Mouse (Mus musculus): Measurements from ENCODE around the gene Rin3. TPM values are rescaled to one million over a fixed set of nuclear protein-coding genes. Genes with fewer than 3 reads are reported as not detected.

The Rin3 gene
- polyA plus RNA-seq, 1 experiment from 2014 or later: 3.5 TPM

DNA sequence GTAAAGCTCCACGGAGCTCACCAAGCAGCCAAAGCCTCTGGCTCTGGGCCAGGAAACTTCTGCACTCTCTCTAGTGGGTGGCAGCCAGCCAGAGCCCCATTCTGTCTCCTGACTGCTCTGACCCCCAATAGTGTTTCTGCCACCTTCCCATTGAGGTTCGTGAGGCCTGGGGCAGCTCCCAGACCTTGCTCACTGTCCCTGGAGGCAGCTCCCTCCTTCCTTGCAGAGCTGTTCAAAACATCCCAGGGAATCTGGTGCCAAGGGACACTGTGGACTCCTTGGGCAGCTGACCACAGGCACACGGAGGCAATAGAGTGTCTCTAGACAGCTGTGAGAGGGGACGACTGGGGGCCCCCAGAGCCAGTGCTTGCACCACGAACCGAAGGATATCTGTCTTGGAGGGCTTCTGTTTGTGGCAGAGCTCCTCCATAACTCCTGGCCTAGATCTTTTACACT is 25.2 kb downstream of the Rin3 start:
- no peak overlapping the region for H3K9ac ChIP-seq (replicated peaks; ENCODE audit: low read length)
- WGBS: 83% methylated on average over 6 of the region's 6 CpGs

GRCm38 (mm10) chr12:102308457-102309011 is 25.7 kb downstream of the Rin3 start:
- Histone ChIP-seq H3K27me3 (ENCODE audit: control insufficient read depth, insufficient read depth, low read length) (no peaks in the 10 kb centered on the region), H3K4me1 (ENCODE audit: control insufficient read depth, insufficient read depth, low read length) (no peaks in the 10 kb centered on the region), H3K36me3 (replicated peaks; ENCODE audit: control insufficient read depth, insufficient read depth, low read depth, low read length) (no peaks in the 10 kb centered on the region), H3K9ac (replicated peaks; ENCODE audit: low read length) (no peak overlapping the region), H3K4me2 (ENCODE audit: low read depth, low read length) (no peak overlapping the region), H3K4me3 (ENCODE audit: low read depth, low read length) (no peak overlapping the region), H3K27ac (replicated peaks; ENCODE audit: low read depth, low read length) (no peak overlapping the region), H3K9me3 (replicated peaks; ENCODE audit: control insufficient read depth, low read length) (no peaks in the 10 kb centered on the region)
- no peak for ATAC-seq (replicated peaks; ENCODE audit: insufficient number of reproducible peaks, low FRiP score, low TSS enrichment, low read depth)
- DNase-seq (ENCODE audit: low spot score): no peak
- WGBS: 82% methylated on average over 16 of the region's 16 CpGs

More for the DNA sequence above, 25.2 kb downstream of the Rin3 start:
- DNase-seq (ENCODE audit: low spot score) (no peak), ATAC-seq (replicated peaks; ENCODE audit: insufficient number of reproducible peaks, low FRiP score, low TSS enrichment, low read depth) (no peak)
- no peaks in the 10 kb centered on the region for H3K27me3 ChIP-seq (ENCODE audit: control insufficient read depth, insufficient read depth, low read length)
- no peaks in the 10 kb centered on the region for H3K4me1 ChIP-seq (ENCODE audit: control insufficient read depth, insufficient read depth, low read length)
- no peak overlapping the region for H3K4me3 ChIP-seq (ENCODE audit: low read depth, low read length)
- no peak overlapping the region for H3K27ac ChIP-seq (replicated peaks; ENCODE audit: low read depth, low read length)
- H3K36me3 ChIP-seq (replicated peaks; ENCODE audit: control insufficient read depth, insufficient read depth, low read depth, low read length): no peaks in the 10 kb centered on the region
- H3K9me3 ChIP-seq (replicated peaks; ENCODE audit: control insufficient read depth, low read length): no peaks in the 10 kb centered on the region
- no peak overlapping the region for H3K4me2 ChIP-seq (ENCODE audit: low read depth, low read length)

- DNase-seq (ENCODE audit: low spot score) (no peak), ATAC-seq (replicated peaks; ENCODE audit: insufficient number of reproducible peaks, low FRiP score, low TSS enrichment, low read depth) (no peak)
- 93% methylated on average over 11 of the region's 11 CpGs for WGBS
- Histone ChIP-seq H3K4me1 (ENCODE audit: control insufficient read depth, insufficient read depth, low read length) (no peaks in the 10 kb centered on the region), H3K9me3 (replicated peaks; ENCODE audit: control insufficient read depth, low read length) (no peaks in the 10 kb centered on the region), H3K4me3 (ENCODE audit: low read depth, low read length) (no peak overlapping the region), H3K9ac (replicated peaks; ENCODE audit: low read length) (no peak overlapping the region), H3K27me3 (ENCODE audit: control insufficient read depth, insufficient read depth, low read length) (no peaks in the 10 kb centered on the region), H3K4me2 (ENCODE audit: low read depth, low read length) (no peak overlapping the region), H3K36me3 (replicated peaks; ENCODE audit: control insufficient read depth, insufficient read depth, low read depth, low read length) (no peaks in the 10 kb centered on the region), H3K27ac (replicated peaks; ENCODE audit: low read depth, low read length) (no peak overlapping the region)
Observed at GRCm38 (mm10) chr12:102309099-102309799, 26.4 kb downstream of the Rin3 start.

DNA sequence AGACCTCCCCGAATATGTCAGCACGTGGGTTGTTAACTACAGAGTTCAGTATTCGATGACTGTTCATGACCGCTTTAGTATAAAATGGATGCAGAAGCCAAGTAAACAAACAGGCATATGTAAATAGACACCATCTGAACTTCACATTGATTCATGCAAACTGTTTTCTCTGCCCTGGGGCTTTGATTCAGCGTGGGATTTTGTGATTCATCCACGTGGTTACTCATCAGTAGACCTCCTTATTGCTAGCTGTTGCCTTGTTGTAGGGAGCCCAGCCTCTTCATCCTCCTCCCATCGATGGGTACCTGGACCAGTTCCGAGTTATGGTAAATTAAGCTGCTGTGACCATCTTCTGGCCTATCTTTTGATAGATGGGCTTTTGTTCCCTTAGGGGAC is 26.9 kb downstream of the Rin3 start:
- H3K27ac ChIP-seq (replicated peaks; ENCODE audit: low read depth, low read length): no peak overlapping the region
- H3K4me1 ChIP-seq (ENCODE audit: control insufficient read depth, insufficient read depth, low read length): no peaks in the 10 kb centered on the region
- DNase-seq (ENCODE audit: low spot score) (no peak), ATAC-seq (replicated peaks; ENCODE audit: insufficient number of reproducible peaks, low FRiP score, low TSS enrichment, low read depth) (no peak)
- no peak overlapping the region for H3K4me3 ChIP-seq (ENCODE audit: low read depth, low read length)
- no peaks in the 10 kb centered on the region for H3K36me3 ChIP-seq (replicated peaks; ENCODE audit: control insufficient read depth, insufficient read depth, low read depth, low read length)
- H3K4me2 ChIP-seq (ENCODE audit: low read depth, low read length): no peak overlapping the region
- no peak overlapping the region for H3K9ac ChIP-seq (replicated peaks; ENCODE audit: low read length)
- no peaks in the 10 kb centered on the region for H3K9me3 ChIP-seq (replicated peaks; ENCODE audit: control insufficient read depth, low read length)
- no peaks in the 10 kb centered on the region for H3K27me3 ChIP-seq (ENCODE audit: control insufficient read depth, insufficient read depth, low read length)
- 91% methylated on average over 8 of the region's 8 CpGs for WGBS

- ATAC-seq (replicated peaks; ENCODE audit: insufficient number of reproducible peaks, low FRiP score, low TSS enrichment, low read depth): no peak
- Histone ChIP-seq H3K9ac (replicated peaks; ENCODE audit: low read length) (no peak overlapping the region), H3K4me3 (ENCODE audit: low read depth, low read length) (no peak overlapping the region), H3K27ac (replicated peaks; ENCODE audit: low read depth, low read length) (no peak overlapping the region), H3K9me3 (replicated peaks; ENCODE audit: control insufficient read depth, low read length) (no peaks in the 10 kb centered on the region), H3K27me3 (ENCODE audit: control insufficient read depth, insufficient read depth, low read length) (no peaks in the 10 kb centered on the region), H3K36me3 (replicated peaks; ENCODE audit: control insufficient read depth, insufficient read depth, low read depth, low read length) (no peaks in the 10 kb centered on the region), H3K4me1 (ENCODE audit: control insufficient read depth, insufficient read depth, low read length) (no peaks in the 10 kb centered on the region), H3K4me2 (ENCODE audit: low read depth, low read length) (no peak overlapping the region)
- WGBS: 92% methylated on average over 3 of the region's 3 CpGs
- DNase-seq (ENCODE audit: low spot score): no peak
Observed at GRCm38 (mm10) chr12:102310261-102310660, 27.4 kb downstream of the Rin3 start.

DNA sequence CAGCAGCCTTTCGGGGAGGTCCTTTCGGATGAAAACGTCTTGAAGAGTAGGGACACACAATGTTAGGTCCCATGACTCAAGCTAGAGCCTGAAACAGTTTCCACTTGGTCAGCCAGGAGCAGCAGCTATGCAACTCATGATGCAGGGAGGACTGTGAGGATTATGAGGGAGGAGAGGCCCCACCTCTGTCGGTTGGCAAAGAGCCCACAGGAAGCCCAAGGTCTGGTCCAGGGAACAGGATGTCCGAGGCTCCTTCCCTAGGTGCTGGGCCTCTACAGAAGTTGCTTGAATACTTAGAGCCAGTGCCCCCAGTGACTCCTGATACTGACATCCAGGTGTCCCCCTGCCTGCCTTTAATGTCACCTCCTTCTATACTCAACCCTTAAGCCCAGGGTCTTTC is 28.6 kb downstream of the Rin3 start:
- Histone ChIP-seq H3K36me3 (replicated peaks; ENCODE audit: control insufficient read depth, insufficient read depth, low read depth, low read length) (no peaks in the 10 kb centered on the region), H3K9ac (replicated peaks; ENCODE audit: low read length) (no peak overlapping the region), H3K4me3 (ENCODE audit: low read depth, low read length) (no peak overlapping the region), H3K4me2 (ENCODE audit: low read depth, low read length) (no peak overlapping the region), H3K9me3 (replicated peaks; ENCODE audit: control insufficient read depth, low read length) (no peaks in the 10 kb centered on the region), H3K27ac (replicated peaks; ENCODE audit: low read depth, low read length) (no peak overlapping the region), H3K4me1 (ENCODE audit: control insufficient read depth, insufficient read depth, low read length) (no peaks in the 10 kb centered on the region), H3K27me3 (ENCODE audit: control insufficient read depth, insufficient read depth, low read length) (no peaks in the 10 kb centered on the region)
- DNase-seq (ENCODE audit: low spot score) (no peak), ATAC-seq (replicated peaks; ENCODE audit: insufficient number of reproducible peaks, low FRiP score, low TSS enrichment, low read depth) (no peak)
- WGBS: 86% methylated on average over 5 of the region's 5 CpGs

- H3K27ac ChIP-seq (replicated peaks; ENCODE audit: low read depth, low read length): no peak overlapping the region
- no peak overlapping the region for H3K9ac ChIP-seq (replicated peaks; ENCODE audit: low read length)
- H3K4me3 ChIP-seq (ENCODE audit: low read depth, low read length): no peak overlapping the region
- H3K36me3 ChIP-seq (replicated peaks; ENCODE audit: control insufficient read depth, insufficient read depth, low read depth, low read length): no peaks in the 10 kb centered on the region
- H3K27me3 ChIP-seq (ENCODE audit: control insufficient read depth, insufficient read depth, low read length): no peaks in the 10 kb centered on the region
- H3K9me3 ChIP-seq (replicated peaks; ENCODE audit: control insufficient read depth, low read length): no peaks in the 10 kb centered on the region
- no peak for ATAC-seq (replicated peaks; ENCODE audit: insufficient number of reproducible peaks, low FRiP score, low TSS enrichment, low read depth)
- no peak for DNase-seq (ENCODE audit: low spot score)
- no peak overlapping the region for H3K4me2 ChIP-seq (ENCODE audit: low read depth, low read length)
- 14% methylated on average over 2 of the region's 2 CpGs for WGBS
- no peaks in the 10 kb centered on the region for H3K4me1 ChIP-seq (ENCODE audit: control insufficient read depth, insufficient read depth, low read length)
Observed at GRCm38 (mm10) chr12:102319150-102319549, 36.3 kb downstream of the Rin3 start.

DNA sequence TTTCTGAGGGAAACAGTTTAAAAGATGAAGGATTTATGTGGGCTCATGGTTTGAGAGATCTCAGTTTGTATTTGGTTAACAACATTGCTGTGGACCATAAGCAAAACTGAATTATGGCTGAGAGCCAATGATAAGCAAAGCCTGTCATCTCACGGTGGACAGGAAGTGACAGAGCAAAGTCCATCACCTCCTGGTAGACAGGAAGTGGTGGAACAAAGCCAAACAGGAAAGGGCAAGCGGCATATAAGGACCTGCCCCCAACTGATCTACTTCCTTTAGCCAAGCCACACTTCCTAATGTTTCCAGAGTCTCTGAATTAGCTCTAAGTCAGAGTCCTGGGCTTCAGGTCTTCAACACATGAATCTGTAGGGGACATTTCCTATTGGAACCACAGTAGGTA is 37.1 kb downstream of the Rin3 start:
- Histone ChIP-seq H3K4me3 (ENCODE audit: low read depth, low read length) (no peak overlapping the region), H3K36me3 (replicated peaks; ENCODE audit: control insufficient read depth, insufficient read depth, low read depth, low read length) (no peaks in the 10 kb centered on the region), H3K9me3 (replicated peaks; ENCODE audit: control insufficient read depth, low read length) (no peaks in the 10 kb centered on the region), H3K27me3 (ENCODE audit: control insufficient read depth, insufficient read depth, low read length) (no peaks in the 10 kb centered on the region), H3K4me1 (ENCODE audit: control insufficient read depth, insufficient read depth, low read length) (no peaks in the 10 kb centered on the region), H3K9ac (replicated peaks; ENCODE audit: low read length) (no peak overlapping the region), H3K27ac (replicated peaks; ENCODE audit: low read depth, low read length) (no peak overlapping the region), H3K4me2 (ENCODE audit: low read depth, low read length) (no peak overlapping the region)
- 71% methylated on average over 2 of the region's 2 CpGs for WGBS
- ATAC-seq (replicated peaks; ENCODE audit: insufficient number of reproducible peaks, low FRiP score, low TSS enrichment, low read depth) (no peak), DNase-seq (ENCODE audit: low spot score) (peak; percentile 4)
